Mouse (Mus musculus): ENCODE results near the gene Rprd2. TPM values are rescaled to one million over a fixed set of nuclear protein-coding genes. Genes with fewer than 3 reads are reported as not detected.

Rprd2 gene
- polyA plus RNA-seq, 1 experiment from 2014 or later, result 22.4 TPM

DNA sequence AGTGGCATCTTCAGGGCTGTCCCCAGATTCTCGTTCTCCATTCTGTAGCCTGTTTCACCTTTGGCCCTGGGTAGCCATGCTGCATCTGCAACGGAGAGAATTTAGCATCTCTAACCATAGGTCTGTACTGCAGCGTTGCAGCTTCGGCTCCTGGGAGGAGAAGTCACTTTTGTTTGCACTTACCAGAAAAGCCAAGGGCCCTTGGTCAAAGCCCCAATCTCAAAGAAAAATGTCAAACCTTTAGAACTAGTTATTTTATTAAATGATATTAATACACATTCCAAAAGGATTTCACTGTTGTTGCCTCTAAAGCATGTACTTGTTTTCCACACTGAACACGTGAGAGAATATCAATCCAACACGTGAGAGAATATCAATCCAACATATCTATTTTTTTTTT, 58.6 kb downstream of the Rprd2 start, which contains the start of gene Tars2:
TSS of gene Tars2 (minus strand) at position 101 of the 400 bp plus-strand sequence.
- no peaks in the 10 kb centered on the region for H3K27me3 ChIP-seq (ENCODE audit: control insufficient read depth, insufficient read depth, low read length)
- H3K4me3 ChIP-seq (ENCODE audit: low read depth, low read length), result no peak within 1 kb of the TSS
- WGBS, result 91% methylated on average over 6 of the region's 6 CpGs

DNA sequence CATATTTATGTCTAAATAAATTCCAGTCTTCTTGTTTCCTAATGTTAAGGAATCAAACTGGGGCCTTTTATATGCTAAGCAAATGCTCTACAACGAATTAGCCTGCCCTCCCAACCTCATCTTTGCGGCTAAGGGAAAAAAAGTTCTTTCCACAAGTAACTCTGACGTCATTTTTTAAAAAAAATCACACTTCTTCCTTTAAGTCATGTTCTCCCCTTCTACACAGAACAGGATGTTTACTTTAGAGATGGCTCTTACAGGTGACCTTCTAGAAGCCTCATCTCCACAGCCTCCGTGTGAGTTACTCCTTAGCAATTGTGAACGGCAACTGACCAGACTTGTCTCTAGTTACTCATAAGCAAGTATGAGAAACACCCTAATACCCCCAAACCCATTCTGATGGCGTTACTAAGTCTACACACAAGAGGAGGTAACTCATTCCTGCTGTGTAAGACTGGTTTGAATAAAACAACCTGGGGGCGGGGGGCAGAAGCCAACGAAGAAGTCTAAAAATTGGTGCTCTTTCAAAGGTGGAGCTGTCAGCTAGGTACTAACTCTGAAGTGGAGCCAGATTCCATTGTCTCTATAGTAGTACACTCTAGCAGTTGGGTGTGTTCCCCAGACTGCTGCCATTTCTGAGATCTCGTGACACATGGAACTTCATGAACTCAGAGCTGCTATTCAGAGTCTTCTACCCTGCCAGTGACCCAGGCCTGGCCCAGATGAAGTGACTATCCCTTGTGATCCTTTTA, 60.0 kb downstream of the Rprd2 start:
- no peak overlapping the region for H3K27ac ChIP-seq (ENCODE audit: low read depth, low read length)
- DNase-seq (ENCODE audit: low spot score, missing footprints) (no peak), ATAC-seq (ENCODE audit: low FRiP score) (no peak)
- H3K9me3 ChIP-seq (ENCODE audit: control insufficient read depth, low read length), result no peaks in the 10 kb centered on the region
- 56% methylated on average over 9 of the region's 9 CpGs for WGBS
- no peak overlapping the region for H3K4me3 ChIP-seq (ENCODE audit: low read depth, low read length)
- H3K36me3 ChIP-seq (ENCODE audit: control insufficient read depth, insufficient read depth, low read length), result no peaks in the 10 kb centered on the region; the same call in 1 of the 2 replicates
- H3K9ac ChIP-seq (ENCODE audit: low read length), result no peak overlapping the region
- H3K27me3 ChIP-seq (ENCODE audit: control insufficient read depth, insufficient read depth, low read length), result no peaks in the 10 kb centered on the region
- H3K4me1 ChIP-seq (ENCODE audit: control insufficient read depth, insufficient read depth, low read length), result no peaks in the 10 kb centered on the region; the same call in 1 of the 2 replicates
- no peak overlapping the region for H3K4me2 ChIP-seq

More for the DNA sequence above, 58.6 kb downstream of the Rprd2 start, which contains the start of gene Tars2:
- no peaks in the 10 kb centered on the region for H3K9me3 ChIP-seq (ENCODE audit: control insufficient read depth, low read length)
- ATAC-seq (ENCODE audit: low FRiP score) (no peak), DNase-seq (ENCODE audit: low spot score, missing footprints) (no peak)
- H3K36me3 ChIP-seq (ENCODE audit: control insufficient read depth, insufficient read depth, low read length), result peaks cover 10% of the 10 kb centered on the region
- H3K4me2 ChIP-seq, result no peak within 1 kb of the TSS
- H3K9ac ChIP-seq (ENCODE audit: low read length), result no peak within 1 kb of the TSS
- H3K27ac ChIP-seq (ENCODE audit: low read depth, low read length), result no peak within 1 kb of the TSS
- H3K4me1 ChIP-seq (ENCODE audit: control insufficient read depth, insufficient read depth, low read length), result no peaks in the 10 kb centered on the region; the same call in 1 of the 2 replicates

DNA sequence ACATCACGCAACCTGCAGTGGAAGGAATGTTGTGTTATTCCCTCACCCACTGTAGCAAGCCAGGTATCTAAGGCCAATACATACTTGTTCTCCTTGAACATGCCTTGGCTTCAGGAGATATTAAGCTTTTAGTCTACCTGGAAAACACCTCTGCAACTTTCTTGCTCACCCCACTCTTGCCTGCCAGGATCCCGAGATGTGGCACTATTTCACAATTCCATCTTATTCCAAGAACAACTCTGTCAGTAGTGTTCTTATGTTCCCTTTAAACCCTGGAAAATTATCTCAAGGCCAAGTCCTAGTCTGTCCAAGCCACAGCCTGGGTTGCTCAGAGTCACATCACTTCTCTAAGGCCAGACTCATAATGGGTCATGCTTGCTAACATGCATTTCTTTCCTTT, 61.9 kb downstream of the Rprd2 start:
- H3K9ac ChIP-seq (ENCODE audit: low read length), result no peak overlapping the region
- WGBS, result 87% methylated on average over 2 of the region's 2 CpGs
- no peaks in the 10 kb centered on the region for H3K27me3 ChIP-seq (ENCODE audit: control insufficient read depth, insufficient read depth, low read length)
- ATAC-seq (ENCODE audit: low FRiP score) (no peak), DNase-seq (ENCODE audit: low spot score, missing footprints) (no peak)
- H3K4me2 ChIP-seq, result no peak overlapping the region
- H3K4me3 ChIP-seq (ENCODE audit: low read depth, low read length), result no peak overlapping the region
- no peaks in the 10 kb centered on the region for H3K36me3 ChIP-seq (ENCODE audit: control insufficient read depth, insufficient read depth, low read length)
- no peak overlapping the region for H3K27ac ChIP-seq (ENCODE audit: low read depth, low read length)
- no peaks in the 10 kb centered on the region; the same call in 1 of the 2 replicates for H3K4me1 ChIP-seq (ENCODE audit: control insufficient read depth, insufficient read depth, low read length)
- H3K9me3 ChIP-seq (ENCODE audit: control insufficient read depth, low read length), result no peaks in the 10 kb centered on the region

DNA sequence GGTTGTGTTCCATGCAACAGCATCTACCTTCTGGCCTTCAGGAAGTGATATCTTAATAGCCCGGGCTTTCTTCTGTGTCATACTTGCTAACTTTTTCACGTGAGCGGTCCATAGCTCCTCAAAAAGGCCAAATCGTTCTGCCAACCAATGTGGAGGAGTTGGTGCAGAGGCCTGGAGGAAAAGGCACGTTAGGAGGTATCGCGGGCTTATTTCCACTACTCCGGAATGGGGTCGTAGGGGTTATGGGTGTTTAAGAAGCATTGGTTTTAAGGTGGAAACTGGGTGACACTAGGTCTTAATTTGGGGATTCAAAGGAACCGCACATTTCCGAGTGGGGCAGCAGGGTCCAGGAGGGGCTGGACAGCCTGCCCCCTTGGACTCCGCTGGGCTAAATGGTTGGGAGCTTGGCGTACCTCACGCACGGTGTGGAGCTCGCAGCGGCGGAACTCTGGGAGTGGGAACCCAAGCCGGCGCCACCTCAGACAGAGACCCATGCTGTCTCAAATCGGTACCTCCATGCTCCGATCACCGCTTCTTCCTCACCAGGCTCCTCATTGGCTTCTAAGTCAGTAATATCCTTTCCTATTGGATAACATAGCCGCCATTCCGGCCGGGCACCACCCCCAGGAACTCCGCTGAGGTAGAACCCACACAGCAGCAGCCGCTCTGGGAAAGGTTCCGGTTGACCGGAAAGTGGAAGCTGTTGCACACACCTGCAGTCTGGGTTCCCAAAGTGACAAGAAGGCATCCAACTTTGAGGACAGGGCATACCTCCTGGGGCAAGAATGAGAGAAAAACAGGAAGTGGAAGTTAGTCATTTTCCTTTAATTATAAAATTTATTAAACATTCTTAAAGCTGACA, 64.1 kb downstream of the Rprd2 start:
- H3K9ac ChIP-seq (ENCODE audit: low read length), result peak overlapping the region; percentile 87
- WGBS, result under 1% methylated on average over 30 of the region's 30 CpGs
- no peaks in the 10 kb centered on the region for H3K4me1 ChIP-seq (ENCODE audit: control insufficient read depth, insufficient read depth, low read length)
- H3K4me3 ChIP-seq (ENCODE audit: low read depth, low read length), result peak overlapping the region; percentile 69
- no peak overlapping the region for H3K27ac ChIP-seq (ENCODE audit: low read depth, low read length)
- H3K9me3 ChIP-seq (ENCODE audit: control insufficient read depth, low read length), result no peaks in the 10 kb centered on the region
- ATAC-seq (ENCODE audit: low FRiP score), result peak; percentile 99
- DNase-seq (ENCODE audit: low spot score, missing footprints), result peak; percentile 97
- no peaks in the 10 kb centered on the region for H3K27me3 ChIP-seq (ENCODE audit: control insufficient read depth, insufficient read depth, low read length)
- H3K4me2 ChIP-seq, result peak overlapping the region; percentile 65
- H3K36me3 ChIP-seq (ENCODE audit: control insufficient read depth, insufficient read depth, low read length), result peaks cover 2% of the 10 kb centered on the region; the same call in 1 of the 2 replicates

DNA sequence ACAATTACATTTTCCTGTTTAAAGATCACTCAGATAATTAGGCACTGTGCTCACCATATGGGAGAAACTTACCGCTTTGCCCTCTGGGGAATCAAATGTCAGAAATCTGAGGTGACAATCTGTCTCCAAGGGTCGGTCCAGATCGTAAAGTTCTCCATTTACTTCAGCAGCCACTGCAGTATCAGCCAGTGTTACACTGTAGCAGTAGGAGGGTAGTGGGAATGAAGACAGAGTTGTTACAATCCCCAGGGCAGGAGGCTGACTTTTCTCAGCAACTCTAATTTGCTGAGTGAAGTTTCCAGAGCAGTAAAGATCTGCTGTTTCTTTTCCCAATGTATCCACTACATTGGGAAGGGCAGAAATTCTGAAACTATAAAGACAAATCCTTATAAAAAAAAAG, 65.7 kb downstream of the Rprd2 start:
- no peak overlapping the region for H3K4me3 ChIP-seq (ENCODE audit: low read depth, low read length)
- DNase-seq (ENCODE audit: low spot score, missing footprints), result no peak
- H3K4me1 ChIP-seq (ENCODE audit: control insufficient read depth, insufficient read depth, low read length), result no peaks in the 10 kb centered on the region
- H3K9ac ChIP-seq (ENCODE audit: low read length), result no peak overlapping the region
- 96% methylated on average over 3 of the region's 3 CpGs for WGBS
- no peaks in the 10 kb centered on the region for H3K9me3 ChIP-seq (ENCODE audit: control insufficient read depth, low read length)
- ATAC-seq (ENCODE audit: low FRiP score), result no peak
- H3K4me2 ChIP-seq, result no peak overlapping the region
- H3K27ac ChIP-seq (ENCODE audit: low read depth, low read length), result no peak overlapping the region
- H3K36me3 ChIP-seq (ENCODE audit: control insufficient read depth, insufficient read depth, low read length), result peaks cover 9% of the 10 kb centered on the region; the same call in 1 of the 2 replicates
- no peaks in the 10 kb centered on the region for H3K27me3 ChIP-seq (ENCODE audit: control insufficient read depth, insufficient read depth, low read length)

DNA sequence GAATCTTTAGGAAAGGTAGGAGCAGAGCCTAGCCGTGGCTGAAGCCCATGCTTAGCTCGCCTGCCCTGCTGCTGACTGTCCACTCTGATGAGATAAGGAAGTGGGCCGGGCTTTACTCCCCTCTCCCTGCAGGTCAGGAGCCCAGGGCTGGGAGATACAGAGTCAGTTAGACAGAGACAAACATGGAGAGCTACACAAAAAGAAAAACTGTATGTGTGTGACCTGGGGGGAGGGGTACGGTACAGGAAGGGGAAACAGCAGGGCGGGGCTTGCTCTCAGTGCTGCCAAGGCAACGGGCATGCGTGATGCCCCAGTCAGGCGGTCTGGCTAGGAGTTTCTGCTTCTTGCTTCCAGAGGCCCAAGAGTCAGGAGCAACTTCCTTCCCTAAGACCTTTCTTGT, 78.3 kb downstream of the Rprd2 start:
- no peak overlapping the region for H3K27ac ChIP-seq (ENCODE audit: low read depth, low read length)

DNA sequence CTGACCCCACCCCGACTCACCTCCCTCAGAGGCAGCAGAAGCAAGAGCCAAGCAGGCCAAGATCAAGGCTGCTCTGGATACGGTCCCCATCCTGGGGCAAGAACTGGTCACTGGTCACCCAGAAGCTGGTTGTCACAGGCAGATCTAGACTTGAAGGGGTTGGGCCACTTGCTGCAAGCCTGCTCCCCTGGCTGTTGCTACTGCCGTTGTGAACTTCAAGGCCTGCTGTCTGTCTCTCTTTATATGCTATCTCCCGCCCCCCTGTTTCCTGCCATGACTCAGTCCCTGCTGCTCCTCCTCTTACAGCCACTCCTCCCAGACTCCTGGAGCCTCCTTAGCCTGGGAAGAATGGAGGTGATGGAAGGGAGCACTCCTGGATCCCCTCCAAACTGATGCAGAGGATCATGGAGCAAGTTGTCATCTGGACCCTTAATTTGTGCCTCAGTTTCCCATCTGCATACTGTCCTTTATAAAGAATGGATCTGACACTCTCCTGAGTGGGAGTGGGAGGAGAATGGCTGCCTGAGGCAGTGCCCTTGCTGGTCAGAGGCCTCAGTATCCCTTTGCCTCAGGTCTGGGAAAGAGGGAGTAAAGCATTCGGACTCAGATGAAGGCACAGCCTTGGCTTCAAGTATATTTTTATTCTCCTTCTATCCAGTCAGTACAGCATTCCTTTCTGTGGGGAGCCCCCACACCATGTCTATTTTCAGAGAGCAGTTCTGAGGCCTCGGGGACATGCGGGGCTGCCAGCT, 79.1 kb downstream of the Rprd2 start, which contains the start of gene Ecm1:
TSS of gene Ecm1 (minus strand) at position 217 of the 752 bp plus-strand sequence.
- Histone ChIP-seq H3K4me2 (no peak within 1 kb of the TSS), H3K27me3 (ENCODE audit: control insufficient read depth, insufficient read depth, low read length) (no peaks in the 10 kb centered on the region), H3K4me1 (ENCODE audit: control insufficient read depth, insufficient read depth, low read length) (no peaks in the 10 kb centered on the region), H3K4me3 (ENCODE audit: low read depth, low read length) (no peak within 1 kb of the TSS), H3K9me3 (ENCODE audit: control insufficient read depth, low read length) (no peaks in the 10 kb centered on the region), H3K9ac (ENCODE audit: low read length) (no peak within 1 kb of the TSS; the same call in 1 of the 2 replicates), H3K36me3 (ENCODE audit: control insufficient read depth, insufficient read depth, low read length) (peaks cover 11% of the 10 kb centered on the region; the same call in 1 of the 2 replicates), H3K27ac (ENCODE audit: low read depth, low read length) (0 out of 2 replicates have a peak within 1 kb of the TSS, but pooled peaks have one; percentile 20)
- DNase-seq (ENCODE audit: low spot score, missing footprints), result no peak
- 81% methylated on average over 7 of the region's 7 CpGs for WGBS
- no peak for ATAC-seq (ENCODE audit: low FRiP score)

More for the DNA sequence above, 78.3 kb downstream of the Rprd2 start:
- H3K4me1 ChIP-seq (ENCODE audit: control insufficient read depth, insufficient read depth, low read length), result no peaks in the 10 kb centered on the region
- DNase-seq (ENCODE audit: low spot score, missing footprints) (no peak), ATAC-seq (ENCODE audit: low FRiP score) (no peak)
- H3K4me2 ChIP-seq, result no peak overlapping the region
- no peaks in the 10 kb centered on the region for H3K9me3 ChIP-seq (ENCODE audit: control insufficient read depth, low read length)
- H3K27me3 ChIP-seq (ENCODE audit: control insufficient read depth, insufficient read depth, low read length), result no peaks in the 10 kb centered on the region
- WGBS, result 88% methylated on average over 8 of the region's 8 CpGs
- H3K4me3 ChIP-seq (ENCODE audit: low read depth, low read length), result no peak overlapping the region
- H3K36me3 ChIP-seq (ENCODE audit: control insufficient read depth, insufficient read depth, low read length), result peaks cover 10% of the 10 kb centered on the region; the same call in 1 of the 2 replicates
- H3K9ac ChIP-seq (ENCODE audit: low read length), result no peak overlapping the region

DNA sequence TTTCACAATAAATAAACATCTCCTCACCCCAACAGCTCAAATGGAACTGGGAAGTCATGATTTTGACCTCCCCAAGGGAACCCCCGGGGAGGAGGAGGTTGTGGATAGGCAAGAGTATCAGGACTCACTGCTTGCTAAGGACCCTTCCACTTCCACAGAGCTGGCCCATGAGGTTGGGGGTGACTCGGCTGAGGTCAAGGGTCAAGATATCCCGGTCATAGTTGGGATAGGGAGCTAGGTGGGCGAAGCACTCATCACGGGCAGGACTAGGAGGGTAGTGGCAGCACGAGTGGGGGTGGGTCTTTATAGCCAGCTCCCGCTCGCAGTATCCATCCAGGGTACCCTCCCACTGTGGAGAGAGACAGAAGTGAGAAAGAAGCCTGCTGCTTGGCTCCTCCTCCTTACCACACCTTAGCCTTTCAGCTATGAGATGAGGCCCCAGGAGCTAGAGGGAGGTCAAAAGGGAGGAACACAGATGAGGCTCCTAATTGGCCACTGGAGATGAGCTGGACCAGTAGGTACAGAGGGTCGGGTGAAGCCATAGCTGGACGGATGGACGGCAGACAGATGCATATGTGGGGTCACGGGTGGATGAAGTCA, 83.5 kb downstream of the Rprd2 start:
- 92% methylated on average over 12 of the region's 12 CpGs for WGBS
- no peak for ATAC-seq (ENCODE audit: low FRiP score)
- Histone ChIP-seq H3K4me2 (no peak overlapping the region), H3K9me3 (ENCODE audit: control insufficient read depth, low read length) (no peaks in the 10 kb centered on the region), H3K4me3 (ENCODE audit: low read depth, low read length) (no peak overlapping the region), H3K9ac (ENCODE audit: low read length) (no peak overlapping the region), H3K27ac (ENCODE audit: low read depth, low read length) (no peak overlapping the region), H3K27me3 (ENCODE audit: control insufficient read depth, insufficient read depth, low read length) (no peaks in the 10 kb centered on the region), H3K4me1 (ENCODE audit: control insufficient read depth, insufficient read depth, low read length) (no peaks in the 10 kb centered on the region), H3K36me3 (ENCODE audit: control insufficient read depth, insufficient read depth, low read length) (peaks cover 6% of the 10 kb centered on the region; the same call in 1 of the 2 replicates)
- no peak for DNase-seq (ENCODE audit: low spot score, missing footprints)

All from midbrain, embryonic 11.5 days (tissue).